Comparison of ENCODE assay signal across 8 mouse cellular contexts in genomic region chr5:108693872-108694288, GRCm38 (mm10). TPM values are rescaled to one million over a fixed set of nuclear protein-coding genes. Genes with fewer than 3 reads are reported as not detected.
A peak's percentile ranks its signal among the peaks of the same experiment; 100 is the strongest.
DNase-seq lines count a peak whose midpoint lies in the region; ATAC-seq and TF ChIP-seq lines count a peak whose summit lies in the region.

No protein-coding gene starts in this region.

- ATAC-seq in erythroblast, adult 5-6 weeks (replicated peaks; ENCODE audit: low FRiP score, poor library complexity, severe bottlenecking), result peak; percentile 87
- peak; percentile 91 for ATAC-seq in heart, embryonic 14.5 days (ENCODE audit: insufficient number of reproducible peaks, insufficient read depth, low FRiP score, low read depth)
- peak; percentile 95 for ATAC-seq in lung, embryonic 14.5 days (ENCODE audit: insufficient read depth)
- peak; percentile 85 for ATAC-seq in neutrophil, adult 5-6 weeks (ENCODE audit: extremely low read depth, insufficient number of reproducible peaks, low FRiP score, poor library complexity, severe bottlenecking)

- TF ChIP-seq CTCF in lung, embryonic 14.5 days (IDR thresholded peaks at IDR 0.05; ENCODE audit: low read depth), result no peak

- H3K4me1 ChIP-seq in heart, embryonic 14.5 days (ENCODE audit: control insufficient read depth in 2 of 2, insufficient read depth in 2 of 2, low read length in 2 of 2), result peaks cover 23 to 45% of the 10 kb centered on the region in 2 experiments
- H3K4me1 ChIP-seq in lung, embryonic 14.5 days (ENCODE audit: insufficient read depth), result peaks cover 16% of the 10 kb centered on the region; the same call in 1 of the 2 replicates

- peak; percentile 95 for DNase-seq in CD4-positive, CD25-positive, alpha-beta regulatory T cell, adult 2 months (ENCODE audit: low read depth, low spot score)
- DNase-seq in adrenal gland, postnatal 10 days, result peak; percentile 93
- DNase-seq in kidney, postnatal 10 days, result peak; percentile 95
- peak; percentile 95 for DNase-seq in lung, embryonic 14.5 days
- DNase-seq in testis, postnatal 14 days (ENCODE audit: low spot score), result peak; percentile 89

- no peaks in the 10 kb centered on the region for H3K9me3 ChIP-seq in heart, embryonic 14.5 days (ENCODE audit: control insufficient read depth, low read length)
- no peaks in the 10 kb centered on the region for H3K9me3 ChIP-seq in lung, embryonic 14.5 days (ENCODE audit: low read depth, low read length)

- peak overlapping the region; percentile 83 to 94 for H3K4me3 ChIP-seq in heart, embryonic 14.5 days (ENCODE audit: control insufficient read depth in 1 of 2, insufficient read depth in 1 of 2, low read depth in 1 of 2, low read length in 2 of 2)
- H3K4me3 ChIP-seq in lung, embryonic 14.5 days (ENCODE audit: low read depth, low read length), result peak overlapping the region; percentile 80

- H3K36me3 ChIP-seq in heart, embryonic 14.5 days (ENCODE audit: control insufficient read depth, insufficient read depth, low read length), result no peaks in the 10 kb centered on the region
- H3K36me3 ChIP-seq in lung, embryonic 14.5 days (ENCODE audit: insufficient read depth), result 0 out of 2 replicates have a peak, but pooled peaks cover 2% of the 10 kb centered on the region

- WGBS in heart, embryonic 14.5 days, result under 1% methylated on average over 38 of the region's 43 CpGs
- WGBS in lung, embryonic 14.5 days, result under 1% methylated on average over 43 of the region's 43 CpGs

- peak overlapping the region; percentile 86 for H3K9ac ChIP-seq in heart, embryonic 14.5 days (ENCODE audit: low read length)
- peak overlapping the region; percentile 80 for H3K9ac ChIP-seq in lung, embryonic 14.5 days

- H3K4me2 ChIP-seq in heart, embryonic 14.5 days (ENCODE audit: low read length), result peak overlapping the region; percentile 81
- H3K4me2 ChIP-seq in lung, embryonic 14.5 days, result peak overlapping the region; percentile 75

- no peaks in the 10 kb centered on the region for H3K27me3 ChIP-seq in heart, embryonic 14.5 days (ENCODE audit: control insufficient read depth, insufficient read depth, low read length)
- H3K27me3 ChIP-seq in lung, embryonic 14.5 days (ENCODE audit: insufficient read depth, low read length), result no peaks in the 10 kb centered on the region

- 0 out of 4 replicates have a peak overlapping the region, but pooled peaks of 1 of the 2 experiments have one; percentile 57 for H3K27ac ChIP-seq in heart, embryonic 14.5 days (replicated peaks in 1 of 2; ENCODE audit: control insufficient read depth in 1 of 2, insufficient read depth in 1 of 2, low read depth in 2 of 2, low read length in 2 of 2)
- no peak overlapping the region for H3K27ac ChIP-seq in lung, embryonic 14.5 days (ENCODE audit: low read depth)

RNA-seq across cellular contexts. Expression of gene Fgfrl1, which starts 1.7 kb away (rescaled TPM):
- 10 to 100 TPM; 42.5 to 52.7 TPM for total RNA-seq in adrenal gland, postnatal 10 days (2021)
- total RNA-seq in erythroblast, adult 5-6 weeks (2015; ENCODE audit: low replicate concordance), result 14.0 and 15.2 TPM in 2 replicates
- 18.5 and 21.0 TPM in 2 replicates for total RNA-seq in erythroblast, adult 5-6 weeks (2017; ENCODE audit: low replicate concordance)
- 23.9 and 25.2 TPM in 2 replicates for polyA plus RNA-seq in heart, embryonic 14.5 days (2014; fragmentation: Nextera tagmentation; extraction: Ambion mirVana)
- 40.1 and 47.5 TPM in 2 replicates for polyA plus RNA-seq in lung, embryonic 14.5 days (2014; fragmentation: Nextera tagmentation; extraction: Ambion mirVana)
- 1.0 and 1.8 TPM in 2 replicates for total RNA-seq in neutrophil, adult 5-6 weeks (2017)

RNA-seq across cellular contexts. Expression of gene Slc26a1, which starts 18.5 kb away (rescaled TPM):
- total RNA-seq in adrenal gland, postnatal 10 days (2021), result 10 to 100 TPM in 1 of 2 experiments, 1 to 10 TPM in 1; 5.7 to 11.4 TPM
- total RNA-seq in erythroblast, adult 5-6 weeks (2015; ENCODE audit: low replicate concordance), result 0.38 and 3.3 TPM in 2 replicates
- 0.68 and 1.4 TPM in 2 replicates for total RNA-seq in erythroblast, adult 5-6 weeks (2017; ENCODE audit: low replicate concordance)
- 0.40 and 0.53 TPM in 2 replicates for polyA plus RNA-seq in heart, embryonic 14.5 days (2014; fragmentation: Nextera tagmentation; extraction: Ambion mirVana)
- 0.60 and 0.70 TPM in 2 replicates for polyA plus RNA-seq in lung, embryonic 14.5 days (2014; fragmentation: Nextera tagmentation; extraction: Ambion mirVana)
- total RNA-seq in neutrophil, adult 5-6 weeks (2017), result 0.12 TPM in 1 of 2 replicates, not detected in the other

RNA-seq across cellular contexts. Expression of gene Dgkq, which starts 24.4 kb away (rescaled TPM):
- total RNA-seq in adrenal gland, postnatal 10 days (2021), result 10 to 100 TPM; 16.7 to 23.7 TPM
- total RNA-seq in erythroblast, adult 5-6 weeks (2015; ENCODE audit: low replicate concordance), result 0.96 and 4.8 TPM in 2 replicates
- total RNA-seq in erythroblast, adult 5-6 weeks (2017; ENCODE audit: low replicate concordance), result 0.70 and 1.3 TPM in 2 replicates
- 5.6 and 6.6 TPM in 2 replicates for polyA plus RNA-seq in heart, embryonic 14.5 days (2014; fragmentation: Nextera tagmentation; extraction: Ambion mirVana)
- polyA plus RNA-seq in lung, embryonic 14.5 days (2014; fragmentation: Nextera tagmentation; extraction: Ambion mirVana), result 8.7 and 12.1 TPM in 2 replicates
- total RNA-seq in neutrophil, adult 5-6 weeks (2017), result 18.9 and 43.5 TPM in 2 replicates

RNA-seq across cellular contexts. Expression of gene Idua, which starts 33.7 kb away (rescaled TPM):
- total RNA-seq in adrenal gland, postnatal 10 days (2021), result 10 to 100 TPM in 1 of 2 experiments, 1 to 10 TPM in 1; 9.0 to 15.2 TPM
- total RNA-seq in erythroblast, adult 5-6 weeks (2015; ENCODE audit: low replicate concordance), result 2.9 and 8.8 TPM in 2 replicates
- 1.1 and 2.7 TPM in 2 replicates for total RNA-seq in erythroblast, adult 5-6 weeks (2017; ENCODE audit: low replicate concordance)
- 14.5 and 14.9 TPM in 2 replicates for polyA plus RNA-seq in heart, embryonic 14.5 days (2014; fragmentation: Nextera tagmentation; extraction: Ambion mirVana)
- polyA plus RNA-seq in lung, embryonic 14.5 days (2014; fragmentation: Nextera tagmentation; extraction: Ambion mirVana), result 11.8 and 12.3 TPM in 2 replicates
- 11.9 and 13.0 TPM in 2 replicates for total RNA-seq in neutrophil, adult 5-6 weeks (2017)
